Mouse (Mus musculus) c-Kit-positive CD71-positive TER-119-positive erythroid progenitor cells, embryonic 14.5 days (primary cell): Measurements from ENCODE around the gene Chchd3.

Experiments used
- DNase-seq: peaks from one replicate; pipeline ENCODE4 v3.0.0-alpha.2; 2013; ENCODE audit warnings: low spot score

Chchd3 gene

DNA sequence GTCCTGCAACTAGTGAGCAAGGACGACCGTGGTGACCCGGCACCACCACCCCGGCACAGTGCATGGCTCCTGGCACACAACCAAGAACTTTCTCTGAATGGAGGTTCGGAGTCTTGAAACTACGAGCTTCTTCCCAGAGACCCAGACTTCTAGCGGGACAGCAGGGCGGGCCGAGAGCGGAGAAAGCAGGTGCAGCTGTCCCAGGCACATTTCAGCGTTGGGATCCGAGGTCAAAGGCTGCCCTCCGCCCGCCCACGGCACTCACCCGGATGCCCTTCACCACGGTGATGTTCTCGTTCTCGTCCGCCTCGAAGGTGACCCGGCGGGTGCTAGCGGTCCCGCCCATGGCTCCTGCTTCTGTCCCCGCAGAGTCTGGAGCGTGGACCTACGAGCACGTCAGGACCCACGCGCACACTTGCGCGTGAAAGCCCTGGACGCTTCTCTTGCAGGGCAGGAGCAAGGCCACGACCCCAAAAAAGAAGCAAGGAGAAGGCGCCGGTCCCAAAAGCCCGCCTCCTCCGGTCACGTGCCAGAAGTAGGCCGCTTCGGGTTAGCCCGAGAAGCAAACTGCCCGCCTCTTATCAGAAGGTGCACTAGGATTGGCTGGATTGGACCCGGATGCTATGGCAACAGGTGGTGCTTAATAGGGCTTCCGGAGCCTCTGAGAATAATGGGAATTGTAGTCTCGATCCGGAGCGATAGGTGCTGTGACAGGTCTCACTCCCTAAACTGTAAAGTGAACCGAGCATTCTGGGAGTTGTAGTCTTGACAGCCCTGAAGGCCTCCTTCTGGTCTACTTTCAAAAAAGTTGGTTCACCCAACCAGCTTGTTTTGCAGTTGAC lies at the start of gene Chchd3:
TSS of gene Chchd3 (minus strand) at position 526 of the 842 bp plus-strand sequence.
- peak; percentile 98 for DNase-seq

DNA sequence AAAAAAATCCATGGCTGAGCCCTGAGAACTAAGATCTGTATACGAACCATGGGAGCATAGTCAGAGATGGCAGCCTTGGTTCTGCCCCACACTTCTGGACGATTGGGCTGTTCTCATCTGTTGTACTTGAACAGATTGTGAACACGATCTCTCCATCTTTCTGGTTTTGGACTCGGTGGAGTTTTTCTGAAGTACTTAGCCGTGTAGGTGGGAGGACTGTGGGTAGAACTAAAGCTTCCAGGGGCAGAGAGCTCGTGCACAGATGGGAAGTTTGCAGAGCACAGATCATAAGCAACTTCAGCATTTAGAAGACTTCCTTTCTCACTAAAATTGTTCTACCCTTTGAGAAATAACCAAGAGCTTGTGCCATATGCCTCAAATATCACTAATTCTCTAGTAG lies 44.6 kb upstream of the Chchd3 start:
- DNase-seq: no peak

DNA sequence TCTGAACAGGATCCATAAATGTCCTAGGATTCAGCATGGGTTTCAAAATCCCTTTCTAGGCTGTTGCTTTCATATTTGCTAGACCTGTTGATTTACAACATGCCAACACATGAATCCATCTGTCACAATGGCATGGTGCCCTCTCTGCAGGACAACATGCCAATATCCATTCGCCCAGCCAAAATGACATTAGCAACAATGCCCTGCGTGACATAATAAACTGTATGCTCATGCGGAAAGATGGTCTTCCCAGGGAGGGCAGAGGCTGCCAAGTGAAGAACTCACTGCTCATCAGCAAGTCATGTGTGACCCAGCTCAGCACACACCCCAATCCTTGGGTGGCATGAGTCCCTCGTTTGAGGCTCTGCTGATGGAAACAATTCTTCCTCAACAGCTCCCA lies 38.8 kb upstream of the Chchd3 start:
- no peak for DNase-seq

DNA sequence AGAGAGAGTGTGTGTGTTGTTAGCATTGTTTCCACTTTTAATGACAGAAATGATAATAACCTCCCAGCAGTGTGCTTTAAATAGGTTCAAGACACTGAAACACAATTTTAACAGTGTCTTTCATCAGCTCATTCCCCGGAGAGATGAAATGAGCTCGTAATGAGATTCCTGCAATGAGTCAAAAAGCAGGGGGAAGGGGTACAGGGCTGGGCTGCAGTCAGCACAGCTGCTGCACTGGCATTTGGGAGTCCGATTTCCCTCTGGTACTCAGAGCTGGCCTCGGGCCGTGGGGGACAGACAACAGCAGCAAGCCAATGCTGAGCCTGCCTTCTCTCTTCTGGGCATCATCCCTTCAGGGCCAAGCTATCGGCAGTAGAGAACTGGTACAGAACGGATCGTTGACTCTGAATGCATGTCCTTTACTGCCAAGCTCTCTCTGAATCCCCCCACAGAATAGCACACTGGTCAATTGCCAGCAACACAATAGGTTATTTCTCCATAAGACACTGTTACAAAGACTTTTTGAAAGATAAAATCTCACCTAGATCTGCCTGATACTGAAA lies 34.7 kb upstream of the Chchd3 start:
- no peak for DNase-seq

DNA sequence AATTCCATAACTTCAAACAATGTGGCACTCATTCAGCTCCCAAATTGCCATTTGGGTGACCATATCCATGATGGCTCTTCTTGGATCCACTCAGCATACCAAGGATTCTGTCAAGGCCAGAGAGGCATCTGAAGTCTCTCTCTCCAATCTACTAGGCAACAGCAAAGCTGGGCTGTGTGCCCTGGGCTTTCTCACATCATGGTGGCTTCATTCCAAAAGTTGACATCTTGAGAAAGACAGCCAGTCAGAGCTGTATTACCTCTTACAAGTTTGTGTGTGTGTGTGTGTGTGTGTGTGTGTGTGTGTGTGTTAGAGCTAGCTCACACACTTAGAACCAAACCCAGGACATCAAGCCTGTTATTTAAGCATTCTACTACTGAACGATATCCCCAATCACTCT lies 20.1 kb upstream of the Chchd3 start:
- DNase-seq: no peak

DNA sequence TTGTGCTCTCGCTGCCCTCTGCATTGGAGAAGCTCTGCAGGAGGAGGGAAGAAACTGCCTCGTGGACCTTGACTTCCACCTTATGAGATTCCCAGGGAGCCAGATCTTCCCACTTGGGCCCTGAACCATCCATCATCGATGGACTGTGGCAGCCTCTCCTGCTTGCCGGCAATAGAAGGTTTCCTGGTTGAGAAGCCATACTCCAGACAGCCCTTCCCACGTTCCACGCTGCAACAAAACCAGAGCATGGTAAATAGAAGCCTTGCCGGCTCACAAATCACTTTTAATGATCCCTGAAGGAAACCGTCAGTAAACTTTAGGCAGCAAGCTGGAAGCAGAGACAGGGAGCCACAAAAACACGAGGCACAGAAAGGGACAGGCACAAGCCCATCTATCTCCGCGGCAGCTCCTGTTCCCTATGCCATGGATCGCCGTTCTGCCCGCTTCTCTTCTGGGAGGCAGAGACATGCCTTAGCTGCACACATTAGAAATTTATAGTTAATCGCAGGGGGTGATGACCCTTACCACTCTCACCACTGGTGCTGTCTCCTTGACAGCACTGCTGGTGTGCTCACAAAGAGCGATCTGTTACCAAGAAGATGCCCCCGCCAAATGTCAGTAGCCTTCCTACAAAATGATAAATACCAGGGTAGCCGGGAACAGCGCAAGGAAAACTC lies 18.3 kb upstream of the Chchd3 start:
- DNase-seq: no peak

DNA sequence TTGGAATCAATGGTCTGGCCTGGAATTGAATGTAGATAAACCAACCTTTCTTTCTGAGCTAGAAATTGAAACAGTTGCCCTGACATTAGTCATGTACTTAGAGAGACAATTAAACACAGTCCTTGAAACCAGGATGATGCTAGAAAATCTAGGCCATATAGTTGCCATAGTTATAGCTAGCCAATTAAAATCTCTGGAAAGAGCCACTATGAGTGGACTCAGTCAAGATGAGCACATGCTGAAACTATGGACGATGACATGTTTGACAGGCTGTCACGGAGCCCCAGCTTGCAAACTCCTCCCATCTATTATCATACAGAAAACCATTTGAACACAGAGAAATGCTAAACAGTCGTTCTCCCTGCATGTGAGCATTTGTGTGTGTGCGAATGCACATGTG lies 6.4 kb upstream of the Chchd3 start:
- DNase-seq: no peak

DNA sequence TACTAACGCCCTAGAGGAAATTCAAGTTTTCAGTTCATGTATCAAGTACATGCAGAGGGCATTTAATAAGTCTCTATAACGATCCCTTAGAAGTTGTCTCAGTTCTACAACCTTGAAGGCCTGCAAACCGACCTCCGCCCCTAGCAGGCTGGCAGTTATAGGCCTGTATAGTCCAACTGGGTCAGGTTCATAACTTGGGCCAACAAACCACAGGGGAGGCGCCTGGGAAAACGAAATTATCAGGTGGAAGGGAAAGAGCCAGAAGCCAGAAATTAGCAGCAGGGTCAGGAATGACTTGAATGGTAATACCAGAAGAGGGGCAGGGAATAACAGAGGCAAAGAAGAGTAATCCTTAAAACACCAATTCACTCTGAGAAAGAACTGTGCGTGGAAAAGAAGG lies 784 bp downstream of the Chchd3 start:
- peak; percentile 38 for DNase-seq

DNA sequence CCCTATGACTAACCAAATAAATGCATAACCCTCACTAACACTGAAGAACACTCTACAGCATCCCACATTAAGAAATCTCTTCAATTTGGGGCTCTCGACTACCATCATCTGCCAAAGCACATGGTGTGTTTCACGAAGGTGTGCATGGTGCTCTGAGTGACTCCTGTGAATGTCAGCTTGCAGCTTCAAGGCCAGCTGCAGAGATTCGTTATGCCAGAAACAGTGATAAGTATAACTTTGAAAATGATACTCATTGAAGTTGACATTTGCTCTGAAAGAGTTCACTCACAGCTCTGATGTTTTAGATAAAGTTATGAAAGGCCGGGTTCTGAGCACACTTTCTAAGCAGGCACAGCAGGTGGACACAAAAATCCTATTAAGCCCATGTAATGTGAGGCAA lies 3.7 kb downstream of the Chchd3 start:
- DNase-seq: no peak

DNA sequence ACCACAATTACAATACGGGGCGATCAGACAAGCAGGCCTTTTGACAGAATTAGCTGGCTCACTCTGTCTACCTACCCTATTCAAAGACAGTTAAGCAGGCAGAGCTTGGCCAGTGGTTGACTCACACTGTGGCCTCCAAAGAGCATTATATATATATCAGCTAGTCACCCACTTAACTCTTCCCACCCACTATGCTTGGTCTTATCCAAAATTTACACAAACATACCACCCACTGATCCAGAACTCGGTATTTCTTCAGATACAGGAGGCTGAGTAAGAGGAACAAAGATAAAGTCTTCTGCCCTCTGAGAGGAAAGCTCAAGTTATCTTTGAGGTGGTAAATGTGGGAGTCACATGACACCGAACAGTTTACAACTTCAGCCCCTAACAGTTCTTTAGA lies 4.4 kb downstream of the Chchd3 start:
- DNase-seq: peak; percentile 71

DNA sequence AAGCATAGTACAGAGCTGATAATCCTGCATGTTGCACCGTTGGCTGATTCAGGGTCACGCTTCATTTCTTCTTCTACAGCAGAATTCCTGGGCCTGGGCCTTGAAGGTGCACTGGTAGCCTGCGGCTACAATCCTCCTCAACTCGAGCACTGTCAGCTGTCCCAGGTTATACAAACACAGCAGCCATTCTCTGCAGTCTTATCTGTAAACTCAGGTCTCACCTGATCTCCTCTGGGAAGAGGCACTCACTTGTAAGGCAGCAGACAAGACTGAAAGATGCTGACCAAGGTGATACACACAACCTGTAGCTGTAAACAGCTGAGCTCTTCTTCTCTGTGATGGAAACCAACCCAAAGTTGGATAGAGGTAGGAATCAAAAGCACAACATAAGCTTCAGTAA lies 5.1 kb downstream of the Chchd3 start:
- no peak for DNase-seq

DNA sequence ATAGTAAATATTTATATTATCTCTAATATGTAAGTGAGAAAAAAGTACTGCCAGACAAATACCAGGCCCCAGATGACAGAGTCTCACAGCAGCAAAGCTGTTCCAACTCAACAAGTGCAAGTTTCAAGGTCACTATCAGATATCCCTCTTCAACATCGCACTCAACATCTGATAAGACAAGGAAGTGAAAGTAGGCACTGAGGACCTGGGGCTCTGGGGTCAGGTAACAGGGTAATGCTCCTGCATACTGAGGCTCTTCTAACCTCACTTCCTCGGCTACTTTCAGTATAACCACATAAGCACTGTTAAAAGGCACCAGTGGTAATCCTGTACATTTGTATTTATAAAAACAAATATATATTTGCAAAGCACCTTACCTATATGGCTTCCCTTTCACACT lies 8.4 kb downstream of the Chchd3 start:
- no peak for DNase-seq

DNA sequence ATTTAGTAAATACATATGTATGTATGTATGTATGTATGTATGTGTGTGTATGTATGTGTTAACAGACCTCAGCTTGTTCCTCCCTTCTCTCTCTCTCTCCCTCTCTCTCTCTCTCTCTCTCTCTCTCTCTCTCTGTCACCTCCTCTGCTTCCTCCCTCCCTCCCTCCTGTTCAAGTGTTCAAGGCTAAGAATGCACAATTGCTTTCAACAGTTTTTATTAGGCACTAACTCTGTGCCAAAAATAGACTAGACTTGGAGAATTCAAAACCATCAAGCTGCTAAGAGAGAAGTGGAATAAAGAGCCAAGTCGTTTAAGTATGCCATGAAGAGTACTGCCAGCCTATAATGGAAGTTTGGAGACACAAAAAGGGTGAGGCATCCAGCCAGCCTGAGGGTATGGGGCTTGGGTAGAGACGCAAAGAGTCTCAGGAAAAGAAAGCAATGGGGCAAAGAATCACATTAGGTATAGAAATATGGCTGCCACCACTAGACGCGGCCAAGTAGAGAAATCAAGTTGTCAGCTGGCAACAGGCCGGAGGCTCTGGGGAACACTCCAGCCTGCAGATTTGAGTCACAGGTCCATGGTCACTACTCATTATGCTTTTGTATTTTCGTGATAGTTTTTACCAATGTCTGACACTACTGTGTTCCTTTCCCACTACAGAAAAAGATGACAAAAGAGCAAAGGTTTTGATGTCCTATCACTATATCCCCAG lies 10.2 kb downstream of the Chchd3 start:
- DNase-seq: no peak

DNA sequence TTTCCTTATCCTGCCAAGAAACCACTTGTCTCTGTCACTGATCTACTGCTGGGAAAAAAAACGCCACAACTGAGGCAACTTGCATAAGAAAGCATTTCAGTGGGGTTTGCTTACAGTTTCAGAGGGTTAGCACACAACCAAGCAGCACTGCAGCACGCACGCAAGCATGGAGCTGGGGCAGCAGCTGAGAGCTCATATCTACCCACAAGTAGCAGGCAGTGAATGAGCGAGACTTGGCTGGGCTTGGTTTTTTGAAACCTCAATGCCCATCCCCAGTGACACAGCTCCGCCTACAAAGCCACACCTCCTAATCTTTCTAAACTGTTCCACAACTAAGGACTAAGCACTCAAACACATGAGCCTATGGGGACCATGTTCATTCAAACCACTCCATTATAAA lies 16.6 kb downstream of the Chchd3 start:
- DNase-seq: no peak

DNA sequence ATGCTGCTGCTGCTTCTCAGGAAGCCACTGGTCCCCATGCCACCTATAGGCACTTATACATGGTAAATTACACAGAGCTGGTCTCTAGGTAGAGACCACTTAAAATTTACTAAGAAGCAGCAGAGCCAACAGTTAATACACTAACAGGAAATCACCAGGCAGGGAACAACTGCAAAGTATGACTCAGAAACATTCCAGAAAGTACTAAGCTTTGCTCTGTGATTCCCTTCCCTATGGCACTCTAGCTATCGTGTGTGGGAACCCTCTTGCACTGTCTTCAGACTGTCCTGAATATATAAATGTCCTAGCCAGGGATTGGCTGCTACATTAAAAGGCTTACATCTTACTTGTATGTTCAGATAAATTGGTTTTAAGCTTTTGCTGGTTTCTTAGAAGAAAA lies 17.2 kb downstream of the Chchd3 start:
- DNase-seq: no peak

DNA sequence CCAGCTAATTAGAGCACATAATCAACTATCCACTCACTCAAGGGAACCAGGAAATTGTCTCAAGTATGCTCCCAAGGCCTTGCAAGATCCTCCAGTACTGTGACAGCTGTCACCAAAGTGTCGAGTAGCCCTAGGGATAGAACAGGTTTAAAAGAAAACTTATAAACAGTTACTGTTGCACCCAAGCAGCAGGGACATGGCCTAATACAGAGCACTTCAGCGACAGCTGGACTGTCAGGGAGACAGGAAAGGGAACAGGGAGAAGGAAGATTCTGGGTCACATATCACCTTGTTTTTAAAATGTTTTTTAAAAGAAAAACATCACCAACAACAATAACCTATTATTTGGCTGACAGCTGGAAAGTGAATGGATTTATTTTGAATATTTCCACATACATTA lies 18.1 kb downstream of the Chchd3 start:
- DNase-seq: no peak

DNA sequence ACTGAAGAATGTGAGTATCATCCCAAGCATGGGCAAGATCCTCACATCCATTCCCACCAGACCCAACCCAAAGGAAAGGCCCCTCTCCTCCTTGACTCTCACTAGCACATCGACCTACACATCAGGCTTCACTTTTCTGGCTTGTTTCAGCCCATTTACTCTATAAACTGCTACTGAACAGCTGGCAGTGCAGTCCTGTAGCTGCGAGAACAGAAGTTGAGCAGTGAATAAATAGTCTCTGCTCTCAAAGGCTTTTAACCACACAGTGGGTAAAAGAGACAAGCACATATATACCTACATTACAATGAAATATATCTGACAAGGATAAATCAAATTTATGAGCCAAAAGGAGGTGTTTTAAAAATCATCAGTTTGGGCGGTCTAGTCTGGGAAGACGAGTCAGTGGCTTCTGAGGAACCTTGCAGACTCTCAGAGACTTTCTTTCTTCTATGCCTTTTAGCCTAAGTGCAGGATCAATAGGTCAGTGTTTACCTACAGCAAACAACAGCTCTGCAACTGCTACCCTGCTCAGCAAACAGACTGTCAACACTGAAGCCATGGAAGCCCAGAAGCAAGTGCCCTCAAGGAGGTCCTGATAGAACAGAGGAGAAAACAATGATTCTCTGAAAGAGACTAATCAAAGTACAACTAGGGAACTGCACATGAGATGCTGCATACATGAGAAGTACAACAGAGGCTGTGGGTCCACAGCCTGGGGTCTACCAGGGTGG lies 19.5 kb downstream of the Chchd3 start:
- DNase-seq: no peak

DNA sequence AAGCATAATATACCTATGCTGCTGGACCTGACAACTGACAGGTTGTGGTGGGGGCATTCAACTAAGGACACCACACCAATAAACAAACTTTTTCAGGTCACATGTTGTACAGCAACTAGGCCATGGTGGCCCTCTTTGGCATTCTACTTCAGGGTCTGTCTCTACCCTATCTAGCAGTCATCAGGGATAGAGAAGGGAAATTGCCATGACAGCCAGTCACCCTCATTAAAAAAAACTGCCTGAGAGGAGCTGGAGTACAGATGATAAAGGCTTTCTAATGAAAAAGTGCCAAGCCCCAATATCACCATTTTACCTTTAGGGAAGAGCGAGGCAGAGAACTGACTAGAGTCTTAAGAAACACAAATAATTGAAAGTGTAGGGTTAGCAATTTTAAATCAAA lies 27.5 kb downstream of the Chchd3 start:
- DNase-seq: no peak

DNA sequence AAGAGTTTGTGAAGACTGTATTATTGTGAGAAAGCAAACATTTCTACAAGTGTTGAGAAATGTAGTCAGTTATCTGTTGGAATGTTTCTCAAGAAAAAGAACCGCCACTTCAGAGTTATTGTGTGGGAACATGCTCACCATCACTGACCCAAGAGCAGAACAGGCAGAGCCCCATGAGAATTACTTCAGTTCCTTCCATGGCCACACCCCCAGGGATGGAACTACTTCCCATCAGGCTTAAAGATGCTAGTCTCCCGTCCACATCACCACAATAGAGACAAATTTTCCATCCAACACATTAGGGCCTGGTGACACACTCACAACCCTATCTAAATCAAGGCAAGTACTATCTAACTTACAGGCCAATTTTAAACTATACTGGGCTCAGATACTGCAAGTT lies 28.4 kb downstream of the Chchd3 start:
- no peak for DNase-seq

DNA sequence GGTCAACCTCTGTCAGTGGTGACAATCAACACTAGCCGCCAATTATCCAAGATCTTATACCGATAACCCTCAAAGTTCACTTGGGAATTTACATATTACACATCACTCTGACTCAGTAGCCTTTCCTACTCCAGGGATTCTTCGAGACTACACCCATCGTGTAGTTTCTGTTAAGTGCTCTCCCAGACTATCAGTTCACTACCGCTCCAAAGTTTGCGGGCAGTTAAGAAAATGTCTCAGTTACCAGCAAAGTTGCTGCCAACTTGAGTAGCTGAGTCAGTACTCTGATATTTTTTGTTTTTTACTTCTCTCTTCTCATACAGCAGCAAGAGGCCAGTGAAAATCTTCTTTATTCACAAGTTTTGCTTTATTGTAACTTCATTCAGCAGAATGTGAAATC lies 31.8 kb downstream of the Chchd3 start:
- no peak for DNase-seq

DNA sequence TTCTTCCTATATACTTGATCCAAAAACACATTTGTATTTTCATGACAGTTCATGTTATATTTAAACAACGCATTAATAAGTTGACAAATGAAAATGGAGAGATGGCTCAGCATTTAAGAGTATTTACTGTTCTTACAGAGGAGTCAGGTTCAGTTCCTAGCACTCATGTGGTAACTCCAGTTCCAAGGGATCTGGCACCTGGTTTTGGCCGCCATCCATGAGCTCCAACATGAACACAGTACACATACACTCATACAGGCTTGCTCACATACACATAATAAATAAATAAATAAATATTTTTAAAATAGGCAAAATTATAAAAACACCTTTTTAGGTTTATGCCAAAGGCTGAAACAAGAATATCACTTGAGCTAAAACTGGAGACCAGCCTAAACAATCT lies 35.0 kb downstream of the Chchd3 start:
- DNase-seq: no peak

DNA sequence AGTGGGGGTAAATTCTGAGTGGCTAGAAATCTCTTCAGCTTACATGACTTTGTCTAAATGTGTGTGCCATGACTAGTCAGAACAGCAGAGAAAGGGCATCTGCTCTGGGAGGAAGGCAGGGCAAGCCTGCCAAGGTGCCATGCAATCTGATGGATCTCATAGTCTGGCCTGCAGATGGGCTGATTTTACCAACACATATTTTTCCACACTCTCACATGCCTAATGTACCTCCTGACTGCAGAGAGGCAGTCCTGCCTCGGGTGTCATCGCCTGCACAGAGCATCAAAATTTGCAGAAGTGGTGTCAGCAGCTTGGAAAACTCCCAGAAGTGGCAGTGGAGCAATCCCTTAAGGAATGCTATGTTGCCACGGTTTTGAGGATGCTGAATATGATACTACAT lies 55.5 kb downstream of the Chchd3 start:
- DNase-seq: no peak
